Mouse (Mus musculus) spleen, adult 2 months (tissue): Measurements from ENCODE around the gene Odf3l2. TPM values are rescaled to one million over a fixed set of nuclear protein-coding genes. Genes with fewer than 3 reads are reported as not detected.

Experiments used
- DNase-seq, 2 experiments: peaks; one replicate each; pipeline versions ENCODE4 v3.0.0 to v3.0.0-alpha.2; 2012 to 2021; ENCODE audit warnings: low spot score in 2 of 2, low read depth in 1 of 2
- H3K27ac ChIP-seq: fragments of 200-500 bp; 2 replicates; pipeline ENCODE4 v1.5.1; 2012; ENCODE audit warnings: low read length, inconsistent platforms; ENCODE audit not compliant: insufficient read depth
- H3K27me3 ChIP-seq: fragments of 200-500 bp; 2 replicates; pipeline ENCODE4 v1.6.1; 2012; ENCODE audit warnings: mild to moderate bottlenecking, moderate library complexity, low read length, inconsistent platforms; ENCODE audit not compliant: control insufficient read depth, insufficient read depth
- H3K36me3 ChIP-seq: fragments of 200-500 bp; 2 replicates; pipeline ENCODE4 v1.6.1; 2012; ENCODE audit warnings: mild to moderate bottlenecking, low read length, inconsistent platforms; ENCODE audit not compliant: control insufficient read depth, insufficient read depth
- H3K4me1 ChIP-seq: fragments of 200-500 bp; 2 replicates; pipeline ENCODE4 v1.6.1; 2011; ENCODE audit warnings: inconsistent platforms; ENCODE audit not compliant: control insufficient read depth, insufficient read depth, insufficient read length
- H3K4me3 ChIP-seq: fragments of 200-500 bp; 2 replicates; pipeline ENCODE4 v1.5.1; 2011; ENCODE audit warnings: mild to moderate bottlenecking, inconsistent platforms; ENCODE audit not compliant: insufficient read depth, insufficient read length; ENCODE audit errors: extremely low read depth
- CTCF ChIP-seq: fragments of 200-500 bp; IDR thresholded peaks from 2 replicates; pipeline ENCODE4 v1.5.1; 2011; ENCODE audit warnings: mild to moderate bottlenecking, inconsistent platforms; ENCODE audit not compliant: insufficient read depth, insufficient read length, insufficient replicate concordance; ENCODE audit errors: extremely low read depth
- POLR2A ChIP-seq: fragments of 200-500 bp; IDR thresholded peaks from 2 replicates; pipeline ENCODE4 v1.6.1; 2011; ENCODE audit warnings: low read depth, low read length, inconsistent platforms
- WGBS: fragments of 180-500 bp; shearing (Covaris S2); methylation state at CpG from one replicate; pipeline ENCODE4 v1.1.7; 2018; 5-methylcytosine and 5-hydroxymethylcytosine counted together
- polyA plus RNA-seq: library from polyadenylated mRNA; depleted of rRNA; stranded (reverse); fragments of >200 nt; gene quantifications from 2 replicates; pipeline ENCODE4 v1.2.3, GENCODE M21; 2012

The Odf3l2 gene
- polyA plus RNA-seq, 1 experiment = not detected

- H3K4me1 ChIP-seq = no peaks in the 10 kb centered on the region; the same call in 1 of the 2 replicates
- DNase-seq = no peak
- H3K27ac ChIP-seq = no peak overlapping the region
- no peak overlapping the region for H3K4me3 ChIP-seq
- no peaks in the 10 kb centered on the region for H3K36me3 ChIP-seq
- no peak for TF ChIP-seq POLR2A
- TF ChIP-seq CTCF = no peak
- 17% methylated on average over 23 of the region's 23 CpGs for WGBS
- H3K27me3 ChIP-seq = peaks cover 15% of the 10 kb centered on the region
Measured at GRCm38 (mm10) chr10:79638486-79639204, 6.9 kb downstream of the Odf3l2 start.

- TF ChIP-seq CTCF (no peak), POLR2A (no peak)
- WGBS = 3% methylated on average over 105 of the region's 116 CpGs
- H3K27me3 ChIP-seq = peaks cover 15% of the 10 kb centered on the region
- H3K36me3 ChIP-seq = no peaks in the 10 kb centered on the region
- DNase-seq = no peak
- no peak within 1 kb of the TSS; the same call in 1 of the 2 replicates for H3K4me3 ChIP-seq
- no peaks in the 10 kb centered on the region; the same call in 1 of the 2 replicates for H3K4me1 ChIP-seq
- no peak within 1 kb of the TSS for H3K27ac ChIP-seq
Measured at GRCm38 (mm10) chr10:79637128-79638110, 8.1 kb downstream of the Odf3l2 start, which contains the start of gene Shc2. Shc2 (minus strand) TSS chr10:79637918.

GRCm38 (mm10) chr10:79636287-79636686 lies 9.3 kb downstream of the Odf3l2 start:
- Histone ChIP-seq H3K27ac (no peak overlapping the region), H3K4me1 (no peaks in the 10 kb centered on the region; the same call in 1 of the 2 replicates), H3K27me3 (peaks cover 15% of the 10 kb centered on the region), H3K36me3 (no peaks in the 10 kb centered on the region), H3K4me3 (no peak overlapping the region)
- no peak for DNase-seq
- no peak for TF ChIP-seq POLR2A
- no peak for TF ChIP-seq CTCF
- 90% methylated on average over 8 of the region's 8 CpGs for WGBS

GRCm38 (mm10) chr10:79633006-79633777 lies 12.3 kb downstream of the Odf3l2 start:
- H3K4me1 ChIP-seq = no peaks in the 10 kb centered on the region; the same call in 1 of the 2 replicates
- no peak overlapping the region for H3K27ac ChIP-seq
- no peak overlapping the region for H3K4me3 ChIP-seq
- TF ChIP-seq POLR2A (no peak), CTCF (no peak)
- peaks cover 14% of the 10 kb centered on the region for H3K27me3 ChIP-seq
- 69% methylated on average over 17 of the region's 17 CpGs for WGBS
- no peaks in the 10 kb centered on the region for H3K36me3 ChIP-seq
- DNase-seq = no peak

- TF ChIP-seq CTCF (no peak), POLR2A (no peak)
- no peaks in the 10 kb centered on the region for H3K36me3 ChIP-seq
- DNase-seq = no peak
- H3K4me1 ChIP-seq = no peaks in the 10 kb centered on the region
- H3K4me3 ChIP-seq = no peak overlapping the region
- 78% methylated on average over 4 of the region's 4 CpGs for WGBS
- no peak overlapping the region for H3K27ac ChIP-seq
- no peaks in the 10 kb centered on the region for H3K27me3 ChIP-seq
Measured at GRCm38 (mm10) chr10:79631432-79631831, 14.1 kb downstream of the Odf3l2 start.

- Histone ChIP-seq H3K4me3 (no peak overlapping the region), H3K36me3 (no peaks in the 10 kb centered on the region), H3K27me3 (no peaks in the 10 kb centered on the region), H3K27ac (no peak overlapping the region), H3K4me1 (no peaks in the 10 kb centered on the region)
- 83% methylated on average over 5 of the region's 5 CpGs for WGBS
- no peak for DNase-seq
- no peak for TF ChIP-seq POLR2A
- TF ChIP-seq CTCF = no peak
Measured at GRCm38 (mm10) chr10:79628377-79628776, 17.2 kb downstream of the Odf3l2 start.
